Comparison of ENCODE assay signal across 23 mouse cellular contexts in genomic region chr15:46125718-46126373, GRCm38 (mm10).
A peak's percentile ranks its signal among the peaks of the same experiment; 100 is the strongest.
DNase-seq lines count a peak whose midpoint lies in the region; ATAC-seq and TF ChIP-seq lines count a peak whose summit lies in the region.
"Had no signal": no experiment of that assay in that cellular context is flagged by ENCODE, and none has a peak within 500 bp of the region (broad histone marks: within the 10 kb centered on the region; RNA-seq: fewer than 3 reads in every experiment).

No protein-coding gene starts in this region.

- peak; percentile 5 for DNase-seq in limb, embryonic 14.5 days (ENCODE audit: low spot score)
- no peak for DNase-seq in limb, embryonic 10.5 days (ENCODE audit: low spot score)
- peak; percentile 8 for DNase-seq in mesoderm, embryonic 11.5 days (ENCODE audit: low read depth, low spot score)
- no peak for DNase-seq in embryo, embryonic 10.5 days (ENCODE audit: low spot score)
- no peak for DNase-seq in thymus, postnatal 25 days
- DNase-seq: adrenal gland, adult 2 months; adrenal gland, postnatal 14 days; cerebellum, adult 11-12 months; cerebellum, adult 8-10 months; cerebellum, postnatal 10 days; cerebellum, postnatal 36 days; forebrain, postnatal 0 days; gastrocnemius, adult 2 months; gastrocnemius, postnatal 14 days; heart, adult 11 months had no signal

- no peak overlapping the region for H3K9ac ChIP-seq in limb, embryonic 14.5 days (ENCODE audit: low read depth, low read length, severe bottlenecking)
- H3K9ac ChIP-seq: embryonic facial prominence, embryonic 13.5 days; forebrain, postnatal 0 days; hindbrain, embryonic 13.5 days had no signal

- H3K4me1 ChIP-seq in limb, embryonic 14.5 days (ENCODE audit: control insufficient read depth, insufficient read depth, low read length) = no peaks in the 10 kb centered on the region
- H3K4me1 ChIP-seq in limb, embryonic 10.5 days = no peaks in the 10 kb centered on the region
- H3K4me1 ChIP-seq: embryonic facial prominence, embryonic 13.5 days; hindbrain, embryonic 10.5 days; hindbrain, embryonic 13.5 days had no signal

- no peaks in the 10 kb centered on the region for H3K9me3 ChIP-seq in limb, embryonic 14.5 days (ENCODE audit: control insufficient read depth, low read length)
- no peaks in the 10 kb centered on the region for H3K9me3 ChIP-seq in limb, embryonic 10.5 days (replicated peaks)
- H3K9me3 ChIP-seq: embryonic facial prominence, embryonic 13.5 days; hindbrain, embryonic 10.5 days had no signal

- H3K4me3 ChIP-seq in limb, embryonic 14.5 days (replicated peaks; ENCODE audit: low read length) = no peak overlapping the region
- H3K4me3 ChIP-seq in limb, embryonic 10.5 days = no peak overlapping the region
- H3K4me3 ChIP-seq: embryonic facial prominence, embryonic 13.5 days; gastrocnemius, adult 2 months; hindbrain, embryonic 10.5 days; hindbrain, embryonic 13.5 days had no signal

- no peaks in the 10 kb centered on the region for H3K36me3 ChIP-seq in limb, embryonic 14.5 days (ENCODE audit: control insufficient read depth, insufficient read depth, low read length)
- no peaks in the 10 kb centered on the region for H3K36me3 ChIP-seq in limb, embryonic 10.5 days
- H3K36me3 ChIP-seq: embryonic facial prominence, embryonic 13.5 days; hindbrain, embryonic 10.5 days; hindbrain, embryonic 13.5 days had no signal

- WGBS in limb, embryonic 14.5 days = 68% methylated on average over 4 of the region's 4 CpGs
- 90% methylated on average over 4 of the region's 4 CpGs for WGBS in limb, embryonic 10.5 days

- no peaks in the 10 kb centered on the region for H3K27me3 ChIP-seq in limb, embryonic 14.5 days (ENCODE audit: control insufficient read depth, insufficient read depth, low read length)
- no peaks in the 10 kb centered on the region for H3K27me3 ChIP-seq in limb, embryonic 10.5 days (ENCODE audit: low read depth, poor library complexity, severe bottlenecking)
- H3K27me3 ChIP-seq: embryonic facial prominence, embryonic 13.5 days; hindbrain, embryonic 13.5 days had no signal

- no peak overlapping the region for H3K27ac ChIP-seq in limb, embryonic 14.5 days (replicated peaks; ENCODE audit: low read depth, low read length)
- no peak overlapping the region for H3K27ac ChIP-seq in limb, embryonic 10.5 days
- H3K27ac ChIP-seq: embryonic facial prominence, embryonic 13.5 days; gastrocnemius, adult 2 months; hindbrain, embryonic 10.5 days; hindbrain, embryonic 13.5 days had no signal

- TF ChIP-seq POLR2A in limb, embryonic 14.5 days (IDR thresholded peaks at IDR 0.05; ENCODE audit: borderline replicate concordance, extremely low read depth, insufficient read depth, insufficient read length) = no peak

- no peak overlapping the region for H3K4me2 ChIP-seq in limb, embryonic 14.5 days (replicated peaks; ENCODE audit: low read depth, low read length, severe bottlenecking)
- H3K4me2 ChIP-seq: embryonic facial prominence, embryonic 13.5 days; heart, embryonic 11.5 days; hindbrain, embryonic 13.5 days had no signal

- ATAC-seq in limb, embryonic 14.5 days (ENCODE audit: low FRiP score, low read depth) = no peak
- peak; percentile 98 for ATAC-seq in hematopoietic stem cell, adult 5-6 weeks (replicated peaks in 1 of 2; ENCODE audit: insufficient read depth in 1 of 2, low FRiP score in 2 of 2, low TSS enrichment in 1 of 2, low read depth in 1 of 2, poor library complexity in 2 of 2, severe bottlenecking in 2 of 2)
- ATAC-seq: CD4-positive, CD25-positive, alpha-beta regulatory T cell, adult 4 months; forebrain, embryonic 14.5 days; forebrain, postnatal 0 days; hindbrain, embryonic 16.5 days had no signal

Comparison
In these comparisons a context has a peak if more than half of its experiments do, and no peak if none do; other contexts are left out.
1. DNase-seq: peak in limb, embryonic 14.5 days (single experiment) and mesoderm, embryonic 11.5 days (single experiment); none in limb, embryonic 10.5 days (single experiment), embryo, embryonic 10.5 days (single experiment) and thymus, postnatal 25 days (single experiment).